Mouse (Mus musculus): Measurements from ENCODE around the gene Mns1.
A peak's percentile ranks its signal among the peaks of the same experiment; 100 is the strongest.
"Not testable (repeated sequence)": the region's sequence is repeated elsewhere in the genome, so short reads cannot be mapped to it uniquely, and the experiment has no call there.

Mns1 gene

GRCm38 (mm10) chr9:72425300-72425850 lies 12.4 kb upstream of the Mns1 start:
- DNase-seq (ENCODE audit: low spot score in 2 of 2): no peak

GRCm38 (mm10) chr9:72427861-72428260 lies 9.9 kb upstream of the Mns1 start:
- no peak for DNase-seq (ENCODE audit: low spot score in 2 of 2)

- no peak for DNase-seq (ENCODE audit: low spot score in 2 of 2)
Measured at GRCm38 (mm10) chr9:72434876-72435275, 2.9 kb upstream of the Mns1 start.

GRCm38 (mm10) chr9:72438749-72439148 lies 938 bp downstream of the Mns1 start:
- DNase-seq (ENCODE audit: low spot score in 2 of 2): no peak

- DNase-seq (ENCODE audit: low spot score in 2 of 2): no peak
Measured at GRCm38 (mm10) chr9:72440358-72440757, 2.5 kb downstream of the Mns1 start.

- DNase-seq (ENCODE audit: low spot score in 2 of 2): no peak
Measured at GRCm38 (mm10) chr9:72440948-72441926, 3.4 kb downstream of the Mns1 start.

GRCm38 (mm10) chr9:72441927-72442715 lies 4.3 kb downstream of the Mns1 start:
- DNase-seq (ENCODE audit: low spot score in 2 of 2): no peak

GRCm38 (mm10) chr9:72448026-72448425 lies 10.2 kb downstream of the Mns1 start:
- DNase-seq (ENCODE audit: low spot score in 2 of 2): peak; percentile 42 to 71

GRCm38 (mm10) chr9:72449367-72449766 lies 11.6 kb downstream of the Mns1 start:
- DNase-seq (ENCODE audit: low spot score in 2 of 2): no peak

GRCm38 (mm10) chr9:72449841-72450240 lies 12.0 kb downstream of the Mns1 start:
- no peak for DNase-seq (ENCODE audit: low spot score in 2 of 2)

GRCm38 (mm10) chr9:72450363-72450762 lies 12.6 kb downstream of the Mns1 start:
- no peak for DNase-seq (ENCODE audit: low spot score in 2 of 2)

- DNase-seq (ENCODE audit: low spot score in 2 of 2): no peak
Measured at GRCm38 (mm10) chr9:72451111-72451510, 13.3 kb downstream of the Mns1 start.

GRCm38 (mm10) chr9:72454281-72454680 lies 16.5 kb downstream of the Mns1 start:
- not testable (repeated sequence) for DNase-seq (ENCODE audit: low spot score in 2 of 2)

- DNase-seq (ENCODE audit: low spot score in 2 of 2): no peak
Measured at GRCm38 (mm10) chr9:72456374-72456773, 18.6 kb downstream of the Mns1 start.

- DNase-seq (ENCODE audit: low spot score in 2 of 2): peak; percentile 51 to 69
Measured at GRCm38 (mm10) chr9:72458233-72458632, 20.4 kb downstream of the Mns1 start.

GRCm38 (mm10) chr9:72459703-72460102 lies 21.9 kb downstream of the Mns1 start:
- DNase-seq (ENCODE audit: low spot score in 2 of 2): no peak

- no peak for DNase-seq (ENCODE audit: low spot score in 2 of 2)
Measured at GRCm38 (mm10) chr9:72460767-72461166, 23.0 kb downstream of the Mns1 start.

GRCm38 (mm10) chr9:72462427-72462826 lies 24.6 kb downstream of the Mns1 start:
- DNase-seq (ENCODE audit: low spot score in 2 of 2): no peak

GRCm38 (mm10) chr9:72464806-72465205 lies 27.0 kb downstream of the Mns1 start:
- no peak for DNase-seq (ENCODE audit: low spot score in 2 of 2)

GRCm38 (mm10) chr9:72465754-72466181 lies 28.0 kb downstream of the Mns1 start:
- no peak for DNase-seq (ENCODE audit: low spot score in 2 of 2)

- DNase-seq (ENCODE audit: low spot score in 2 of 2): no peak
Measured at GRCm38 (mm10) chr9:72467551-72468407, 30.0 kb downstream of the Mns1 start.
